Mouse (Mus musculus): ENCODE data around the gene Zfp668. TPM values are rescaled to one million over a fixed set of nuclear protein-coding genes. Genes with fewer than 3 reads are reported as not detected.

The Zfp668 gene
- total and polyA plus RNA-seq, 2 experiments from 2014 or later, result 22.4 to 25.8 TPM

- under 1% methylated on average over 26 of the region's 26 CpGs for WGBS
- Histone ChIP-seq H3K27me3 (ENCODE audit: insufficient read depth, low read length) (no peaks in the 10 kb centered on the region), H3K9me3 (ENCODE audit: low read length) (no peaks in the 10 kb centered on the region), H3K27ac (peak within 1 kb of the TSS; percentile 73), H3K4me1 (ENCODE audit: insufficient read depth, low read length) (peaks cover 10% of the 10 kb centered on the region; the same call in 1 of the 2 replicates), H3K4me2 (ENCODE audit: low read depth, low read length) (peak within 1 kb of the TSS; percentile 67), H3K36me3 (ENCODE audit: insufficient read depth, low read length) (0 out of 2 replicates have a peak, but pooled peaks cover 3% of the 10 kb centered on the region), H3K9ac (replicated peaks; ENCODE audit: low read length) (peak within 1 kb of the TSS; percentile 61), H3K4me3 (ENCODE audit: low read length) (peak within 1 kb of the TSS; percentile 57)
- DNase-seq (ENCODE audit: low spot score) (peak; percentile 97), ATAC-seq (peak; percentile 97)
- TF ChIP-seq CTCF (IDR thresholded peaks at IDR 0.05; ENCODE audit: low read depth), result peak; percentile 65
These were observed 18.8 kb upstream of the Zfp668 start, which contains the start of the genes Gm21974 and Vkorc1 for GRCm38 (mm10) chr7:127895442-127895841. TSS of gene Gm21974 (minus strand) at chr7:127895454. TSS of gene Vkorc1 (minus strand) at chr7:127895617.

- H3K9ac ChIP-seq (replicated peaks; ENCODE audit: low read length), result peak overlapping the region; percentile 61; the same call in 1 of the 2 replicates
- H3K27ac ChIP-seq, result no peak overlapping the region
- H3K36me3 ChIP-seq (ENCODE audit: insufficient read depth, low read length), result 0 out of 2 replicates have a peak, but pooled peaks cover 6% of the 10 kb centered on the region
- no peaks in the 10 kb centered on the region for H3K9me3 ChIP-seq (ENCODE audit: low read length)
- peak overlapping the region; percentile 57 for H3K4me3 ChIP-seq (ENCODE audit: low read length)
- DNase-seq (ENCODE audit: low spot score) (no peak), ATAC-seq (no peak)
- peaks cover 10% of the 10 kb centered on the region; the same call in 1 of the 2 replicates for H3K4me1 ChIP-seq (ENCODE audit: insufficient read depth, low read length)
- WGBS, result 85% methylated on average over 5 of the region's 5 CpGs
- no peak for TF ChIP-seq CTCF (IDR thresholded peaks at IDR 0.05; ENCODE audit: low read depth)
- peak overlapping the region; percentile 67 for H3K4me2 ChIP-seq (ENCODE audit: low read depth, low read length)
- H3K27me3 ChIP-seq (ENCODE audit: insufficient read depth, low read length), result no peaks in the 10 kb centered on the region
These were observed 17.9 kb upstream of the Zfp668 start for GRCm38 (mm10) chr7:127894480-127894879.

- H3K36me3 ChIP-seq (ENCODE audit: insufficient read depth, low read length), result peaks cover 17% of the 10 kb centered on the region
- 38% methylated on average over 4 of the region's 4 CpGs for WGBS
These were observed 14.2 kb upstream of the Zfp668 start, which contains the start of gene Prss53 for GRCm38 (mm10) chr7:127890798-127891197. TSS of gene Prss53 (minus strand) at chr7:127890970.

GRCm38 (mm10) chr7:127888821-127889220 is 12.2 kb upstream of the Zfp668 start:
- WGBS, result 63% methylated on average over 3 of the region's 3 CpGs
- H3K36me3 ChIP-seq (ENCODE audit: insufficient read depth, low read length), result peaks cover 29% of the 10 kb centered on the region
- no peak overlapping the region for H3K4me2 ChIP-seq (ENCODE audit: low read depth, low read length)

More at GRCm38 (mm10) chr7:127890798-127891197, 14.2 kb upstream of the Zfp668 start, which contains the start of gene Prss53:
- H3K4me2 ChIP-seq (ENCODE audit: low read depth, low read length), result no peak within 1 kb of the TSS
- H3K4me3 ChIP-seq (ENCODE audit: low read length), result no peak within 1 kb of the TSS
- H3K27ac ChIP-seq, result no peak within 1 kb of the TSS
- H3K9me3 ChIP-seq (ENCODE audit: low read length), result no peaks in the 10 kb centered on the region
- peaks cover 10% of the 10 kb centered on the region; the same call in 1 of the 2 replicates for H3K4me1 ChIP-seq (ENCODE audit: insufficient read depth, low read length)
- H3K9ac ChIP-seq (replicated peaks; ENCODE audit: low read length), result no peak within 1 kb of the TSS
- no peak for TF ChIP-seq CTCF (IDR thresholded peaks at IDR 0.05; ENCODE audit: low read depth)
- DNase-seq (ENCODE audit: low spot score) (no peak), ATAC-seq (no peak)
- no peaks in the 10 kb centered on the region for H3K27me3 ChIP-seq (ENCODE audit: insufficient read depth, low read length)

GRCm38 (mm10) chr7:127887781-127888180 is 11.2 kb upstream of the Zfp668 start:
- no peaks in the 10 kb centered on the region for H3K27me3 ChIP-seq (ENCODE audit: insufficient read depth, low read length)
- ATAC-seq (no peak), DNase-seq (ENCODE audit: low spot score) (no peak)
- TF ChIP-seq CTCF (IDR thresholded peaks at IDR 0.05; ENCODE audit: low read depth), result no peak
- H3K4me1 ChIP-seq (ENCODE audit: insufficient read depth, low read length), result no peaks in the 10 kb centered on the region
- no peak overlapping the region for H3K9ac ChIP-seq (replicated peaks; ENCODE audit: low read length)
- peaks cover 35% of the 10 kb centered on the region for H3K36me3 ChIP-seq (ENCODE audit: insufficient read depth, low read length)
- 79% methylated on average over 3 of the region's 3 CpGs for WGBS
- H3K9me3 ChIP-seq (ENCODE audit: low read length), result no peaks in the 10 kb centered on the region
- H3K4me2 ChIP-seq (ENCODE audit: low read depth, low read length), result no peak overlapping the region
- H3K4me3 ChIP-seq (ENCODE audit: low read length), result no peak overlapping the region
- H3K27ac ChIP-seq, result no peak overlapping the region

More at GRCm38 (mm10) chr7:127888821-127889220, 12.2 kb upstream of the Zfp668 start:
- no peaks in the 10 kb centered on the region for H3K4me1 ChIP-seq (ENCODE audit: insufficient read depth, low read length)
- TF ChIP-seq CTCF (IDR thresholded peaks at IDR 0.05; ENCODE audit: low read depth), result no peak
- ATAC-seq (no peak), DNase-seq (ENCODE audit: low spot score) (no peak)
- H3K9ac ChIP-seq (replicated peaks; ENCODE audit: low read length), result no peak overlapping the region
- no peaks in the 10 kb centered on the region for H3K27me3 ChIP-seq (ENCODE audit: insufficient read depth, low read length)
- no peaks in the 10 kb centered on the region for H3K9me3 ChIP-seq (ENCODE audit: low read length)
- H3K27ac ChIP-seq, result no peak overlapping the region
- H3K4me3 ChIP-seq (ENCODE audit: low read length), result no peak overlapping the region

DNA sequence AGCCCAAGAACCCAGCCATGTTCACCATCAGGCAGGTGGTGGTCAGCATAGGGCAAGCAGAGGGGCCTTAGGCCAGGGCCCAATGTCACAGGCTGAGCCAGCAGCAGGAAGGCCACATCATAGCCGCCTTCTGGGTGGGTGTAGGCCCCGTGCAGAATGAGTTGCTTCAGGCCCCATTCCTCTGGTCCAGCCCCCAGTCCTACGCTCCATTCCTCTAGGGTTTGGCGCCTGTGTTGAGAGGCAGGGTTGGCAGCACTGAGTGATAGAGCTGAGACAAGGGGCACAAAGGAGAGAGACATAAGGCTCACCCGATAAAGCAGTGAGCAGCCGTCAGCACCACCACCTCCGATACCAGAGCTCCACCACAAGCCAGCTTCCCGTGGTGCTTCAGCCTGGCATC is 10.6 kb upstream of the Zfp668 start:
- no peaks in the 10 kb centered on the region for H3K9me3 ChIP-seq (ENCODE audit: low read length)
- H3K4me1 ChIP-seq (ENCODE audit: insufficient read depth, low read length), result no peaks in the 10 kb centered on the region
- no peak overlapping the region for H3K27ac ChIP-seq
- no peak overlapping the region for H3K9ac ChIP-seq (replicated peaks; ENCODE audit: low read length)
- no peak for DNase-seq (ENCODE audit: low spot score)
- H3K27me3 ChIP-seq (ENCODE audit: insufficient read depth, low read length), result no peaks in the 10 kb centered on the region
- TF ChIP-seq CTCF (IDR thresholded peaks at IDR 0.05; ENCODE audit: low read depth), result no peak
- no peak overlapping the region for H3K4me2 ChIP-seq (ENCODE audit: low read depth, low read length)
- H3K36me3 ChIP-seq (ENCODE audit: insufficient read depth, low read length), result peaks cover 41% of the 10 kb centered on the region
- WGBS, result 87% methylated on average over 8 of the region's 8 CpGs
- no peak overlapping the region for H3K4me3 ChIP-seq (ENCODE audit: low read length)
- ATAC-seq, result no peak

GRCm38 (mm10) chr7:127886551-127886950 is 9.9 kb upstream of the Zfp668 start:
- no peak for TF ChIP-seq CTCF (IDR thresholded peaks at IDR 0.05; ENCODE audit: low read depth)
- WGBS, result 94% methylated on average over 6 of the region's 6 CpGs
- Histone ChIP-seq H3K27ac (no peak overlapping the region), H3K9ac (replicated peaks; ENCODE audit: low read length) (no peak overlapping the region), H3K27me3 (ENCODE audit: insufficient read depth, low read length) (no peaks in the 10 kb centered on the region), H3K4me3 (ENCODE audit: low read length) (no peak overlapping the region), H3K36me3 (ENCODE audit: insufficient read depth, low read length) (peaks cover 47% of the 10 kb centered on the region), H3K4me1 (ENCODE audit: insufficient read depth, low read length) (no peaks in the 10 kb centered on the region), H3K4me2 (ENCODE audit: low read depth, low read length) (no peak overlapping the region), H3K9me3 (ENCODE audit: low read length) (no peaks in the 10 kb centered on the region)
- no peak for ATAC-seq
- no peak for DNase-seq (ENCODE audit: low spot score)
